Mouse (Mus musculus): ENCODE measurements at regions not wholly inside any gene's neighbourhood (a gene's known extent, or its start where the extent isn't known, plus 50 kb on each side); places are given as distances from the start of the nearest gene placed in this dataset.

- no peak for TF ChIP-seq CTCF (IDR thresholded peaks at IDR 0.05; ENCODE audit: low read depth, low read length)
- TF ChIP-seq POLR2A (IDR thresholded peaks at IDR 0.05; ENCODE audit: extremely low read depth, insufficient read depth, low read length): no peak
Observed at GRCm38 (mm10) chr8:34455376-34455775, 343.8 kb upstream of the Gm10131 start.
